ENCODE assay signal across 9 mouse cellular contexts in genomic region chr17:62881176-62881790, GRCm38 (mm10). TPM values are rescaled to one million over a fixed set of nuclear protein-coding genes. Genes with fewer than 3 reads are reported as not detected.
DNase-seq lines count a peak whose midpoint lies in the region; ATAC-seq and TF ChIP-seq lines count a peak whose summit lies in the region.
"Had no signal": no experiment of that assay in that cellular context is flagged by ENCODE, and none has a peak within 500 bp of the region (broad histone marks: within the 10 kb centered on the region; RNA-seq: fewer than 3 reads in every experiment).

Efna5 (minus strand) TSS chr17:62881317.

- peaks cover 2% of the 10 kb centered on the region; the same call in 1 of the 2 replicates for H3K4me1 ChIP-seq in hindbrain, embryonic 16.5 days (ENCODE audit: control insufficient read depth, insufficient read depth, low read depth, low read length)
- no peaks in the 10 kb centered on the region for H3K4me1 ChIP-seq in limb, embryonic 11.5 days (ENCODE audit: control insufficient read depth, insufficient read depth, low read length)
- no peaks in the 10 kb centered on the region for H3K4me1 ChIP-seq in neural tube, embryonic 14.5 days (ENCODE audit: control insufficient read depth, insufficient read depth, low read length)

- H3K4me2 ChIP-seq in hindbrain, embryonic 16.5 days (ENCODE audit: low read length) = peak within 1 kb of the TSS; percentile 100
- peak within 1 kb of the TSS; percentile 94 for H3K4me2 ChIP-seq in limb, embryonic 11.5 days (ENCODE audit: low read depth, severe bottlenecking)
- peak within 1 kb of the TSS; percentile 68 for H3K4me2 ChIP-seq in neural tube, embryonic 14.5 days (ENCODE audit: low read depth, low read length)

- 0% methylated on average over 35 of the region's 68 CpGs for WGBS in hindbrain, embryonic 16.5 days
- WGBS in limb, embryonic 11.5 days = 0% methylated on average over 31 of the region's 68 CpGs
- WGBS in neural tube, embryonic 14.5 days = under 1% methylated on average over 40 of the region's 68 CpGs

- TF ChIP-seq CTCF in gastrocnemius, adult 2 months (IDR thresholded peaks at IDR 0.05) = no peak

- H3K27me3 ChIP-seq in hindbrain, embryonic 16.5 days (replicated peaks; ENCODE audit: control insufficient read depth, insufficient read depth, low read length) = no peaks in the 10 kb centered on the region
- no peaks in the 10 kb centered on the region for H3K27me3 ChIP-seq in limb, embryonic 11.5 days (ENCODE audit: control insufficient read depth, insufficient read depth, low read length)
- peaks cover 3% of the 10 kb centered on the region; the same call in 1 of the 2 replicates for H3K27me3 ChIP-seq in neural tube, embryonic 14.5 days (ENCODE audit: control insufficient read depth, insufficient read depth, low read length)

- peak within 1 kb of the TSS; percentile 41 for H3K27ac ChIP-seq in gastrocnemius, adult 2 months
- peak within 1 kb of the TSS; percentile 80 for H3K27ac ChIP-seq in hindbrain, embryonic 16.5 days (ENCODE audit: low read depth, low read length)
- peak within 1 kb of the TSS; percentile 86 for H3K27ac ChIP-seq in limb, embryonic 11.5 days (replicated peaks; ENCODE audit: low read depth, low read length)
- peak within 1 kb of the TSS; percentile 93 for H3K27ac ChIP-seq in neural tube, embryonic 14.5 days (ENCODE audit: low read depth, low read length)

- no peaks in the 10 kb centered on the region for H3K36me3 ChIP-seq in hindbrain, embryonic 16.5 days (ENCODE audit: control insufficient read depth, insufficient read depth, low read length)
- no peaks in the 10 kb centered on the region for H3K36me3 ChIP-seq in limb, embryonic 11.5 days (ENCODE audit: control insufficient read depth, insufficient read depth, low read length)
- H3K36me3 ChIP-seq in neural tube, embryonic 14.5 days (ENCODE audit: control insufficient read depth, insufficient read depth, low read length) = no peaks in the 10 kb centered on the region

- ATAC-seq in hindbrain, embryonic 16.5 days = peak; percentile 32
- no peak for ATAC-seq in limb, embryonic 11.5 days (ENCODE audit: insufficient number of reproducible peaks, low FRiP score, low TSS enrichment, low read depth)
- ATAC-seq in neural tube, embryonic 14.5 days (ENCODE audit: low read depth) = peak; percentile 44

- peak within 1 kb of the TSS; percentile 87 for H3K4me3 ChIP-seq in gastrocnemius, adult 2 months
- H3K4me3 ChIP-seq in hindbrain, embryonic 16.5 days (ENCODE audit: low read length) = peak within 1 kb of the TSS; percentile 85
- peak within 1 kb of the TSS; percentile 78 for H3K4me3 ChIP-seq in limb, embryonic 11.5 days (ENCODE audit: low read depth, low read length)
- H3K4me3 ChIP-seq in neural tube, embryonic 14.5 days (ENCODE audit: low read depth, low read length) = peak within 1 kb of the TSS; percentile 86

- intact Hi-C loops in gastrocnemius, adult 2 months (cut with DNase I) = loop anchor here (5.0 kb wide), 1 partner anchor 586 kb away; no protein-coding TSS in a partner anchor

- DNase-seq in lung, adult 18-20 months = peak; percentile 11 to 17
- no peak for DNase-seq in lung, postnatal 14 days
- DNase-seq in cerebellum, postnatal 14 days = peak; percentile 54 to 61
- DNase-seq in gastrocnemius, adult 2 months = peak; percentile 43
- DNase-seq in limb, embryonic 11.5 days (ENCODE audit: low spot score) = no peak
- peak; percentile 22 for DNase-seq in urinary bladder, postnatal 10 days (ENCODE audit: low spot score)

- no peaks in the 10 kb centered on the region for H3K9me3 ChIP-seq in hindbrain, embryonic 16.5 days (ENCODE audit: control insufficient read depth, low read length)
- no peaks in the 10 kb centered on the region for H3K9me3 ChIP-seq in limb, embryonic 11.5 days (ENCODE audit: control insufficient read depth, low read length)
- no peaks in the 10 kb centered on the region for H3K9me3 ChIP-seq in neural tube, embryonic 14.5 days (ENCODE audit: control insufficient read depth, low read length)

- H3K9ac ChIP-seq in hindbrain, embryonic 16.5 days (ENCODE audit: low read depth, low read length) = peak within 1 kb of the TSS; percentile 90
- H3K9ac ChIP-seq in limb, embryonic 11.5 days (ENCODE audit: low read length) = peak within 1 kb of the TSS; percentile 93
- H3K9ac ChIP-seq in neural tube, embryonic 14.5 days (replicated peaks; ENCODE audit: low read depth, low read length) = peak within 1 kb of the TSS; percentile 84

RNA-seq across cellular contexts. Expression of gene Efna5, which starts in this region (rescaled TPM):
- under 1 TPM; 0.13 to 0.86 TPM for total RNA-seq in gastrocnemius, adult 2 months (2021)
- polyA plus RNA-seq in hindbrain, embryonic 16.5 days (2015; fragmentation: Nextera tagmentation; extraction: Ambion mirVana) = 32.3 and 37.5 TPM in 2 replicates
- polyA plus RNA-seq in limb, embryonic 11.5 days (2014; fragmentation: Nextera tagmentation; extraction: Ambion mirVana) = 32.8 and 32.9 TPM in 2 replicates
- 65.4 and 67.4 TPM in 2 replicates for polyA plus RNA-seq in neural tube, embryonic 14.5 days (2014; fragmentation: Nextera tagmentation; extraction: Ambion mirVana)
- total RNA-seq: neutrophil, adult 5-6 weeks had no signal

Comparison
In these comparisons a context has a peak if more than half of its experiments do, and no peak if none do; other contexts are left out.
1. DNase-seq: peak in lung, adult 18-20 months (2 of 2), cerebellum, postnatal 14 days (2 of 2) and urinary bladder, postnatal 10 days (single experiment); none in lung, postnatal 14 days (single experiment) and limb, embryonic 11.5 days (single experiment).
2. Peak in DNase-seq, H3K4me3 ChIP-seq and H3K27ac ChIP-seq in gastrocnemius, adult 2 months; RNA of the gene not detected or under 1 TPM.
3. H3K27ac ChIP-seq: peak in every context shown above with its lines; median percentile 93 in neural tube, embryonic 14.5 days; 86 in limb, embryonic 11.5 days; 80 in hindbrain, embryonic 16.5 days; 41 in gastrocnemius, adult 2 months.
4. Peak in every context shown above with its lines, with median percentiles within 50 percentile points of each other: H3K4me3 ChIP-seq, H3K4me2 ChIP-seq and H3K9ac ChIP-seq.